Mouse (Mus musculus) heart, embryonic 15.5 days (tissue): Measurements from ENCODE around the gene Dennd2a. TPM values are rescaled to one million over a fixed set of nuclear protein-coding genes. Genes with fewer than 3 reads are reported as not detected.

Experiments used
- ATAC-seq: fragments of 200-750 bp; cut with Nextera tagmentation; replicated peaks from 2 replicates; pipeline ENCODE4 v1.8.0; 2017; ENCODE audit warnings: low read depth, moderate TSS enrichment; ENCODE audit not compliant: insufficient number of reproducible peaks, insufficient read depth, low FRiP score
- H3K27ac ChIP-seq: fragments of 300-500 bp; sonication (generic); 2 replicates; pipeline ENCODE4 v1.5.1; 2015; ENCODE audit warnings: mild to moderate bottlenecking, inconsistent platforms
- H3K27me3 ChIP-seq: fragments of 300-500 bp; sonication (generic); 2 replicates; pipeline ENCODE4 v1.6.1; 2015; ENCODE audit warnings: inconsistent platforms
- H3K36me3 ChIP-seq: fragments of 300-500 bp; sonication (generic); 2 replicates; pipeline ENCODE4 v1.6.1; 2015; ENCODE audit warnings: mild to moderate bottlenecking, inconsistent platforms
- H3K4me1 ChIP-seq: fragments of 300-500 bp; sonication (generic); replicated peaks from 2 replicates; pipeline ENCODE4 v1.6.1; 2015; ENCODE audit warnings: inconsistent platforms
- H3K4me2 ChIP-seq: fragments of 300-500 bp; sonication (generic); 2 replicates; pipeline ENCODE4 v1.6.1; 2015; ENCODE audit warnings: inconsistent platforms, mild to moderate bottlenecking, moderate library complexity
- H3K4me3 ChIP-seq: fragments of 300-500 bp; sonication (generic); 2 replicates; pipeline ENCODE4 v1.5.1; 2015; ENCODE audit warnings: mild to moderate bottlenecking, inconsistent platforms
- H3K9ac ChIP-seq: fragments of 300-500 bp; sonication (generic); 2 replicates; pipeline ENCODE4 v1.6.1; 2015; ENCODE audit warnings: mild to moderate bottlenecking, inconsistent platforms
- H3K9me3 ChIP-seq: fragments of 300-500 bp; sonication (generic); replicated peaks from 2 replicates; pipeline ENCODE4 v1.6.1; 2016; ENCODE audit warnings: inconsistent platforms
- WGBS: fragments of 180-500 bp; shearing (Covaris S2); methylation state at CpG from one replicate; pipeline ENCODE4 v1.1.7; 2015; ENCODE audit warnings: mixed read lengths; 5-methylcytosine and 5-hydroxymethylcytosine counted together
- polyA plus RNA-seq: library from polyadenylated mRNA; unstranded; fragments of >200 nt; fragmentation: Nextera tagmentation; extraction: Ambion mirVana; gene quantifications from 2 replicates; pipeline ENCODE4 v1.2.1, GENCODE M21; 2015

The Dennd2a gene
- polyA plus RNA-seq, 1 experiment from 2014 or later: 11.9 TPM

- peak overlapping the region; percentile 79 for H3K4me2 ChIP-seq
- no peaks in the 10 kb centered on the region for H3K36me3 ChIP-seq
- peak overlapping the region; percentile 95; the same call in 1 of the 2 replicates for H3K4me3 ChIP-seq
- no peaks in the 10 kb centered on the region for H3K27me3 ChIP-seq
- H3K27ac ChIP-seq: peak overlapping the region; percentile 34
- H3K9ac ChIP-seq: no peak overlapping the region; the same call in 1 of the 2 replicates
- H3K4me1 ChIP-seq: peaks cover 39% of the 10 kb centered on the region
- 49% methylated on average over 12 of the region's 12 CpGs for WGBS
- ATAC-seq: no peak
- H3K9me3 ChIP-seq: no peaks in the 10 kb centered on the region
These were observed 2.6 kb downstream of the Dennd2a start for GRCm38 (mm10) chr6:39554888-39555647.

- Histone ChIP-seq H3K9me3 (no peaks in the 10 kb centered on the region), H3K4me1 (peaks cover 30% of the 10 kb centered on the region), H3K27ac (no peak overlapping the region), H3K36me3 (no peaks in the 10 kb centered on the region), H3K4me2 (no peak overlapping the region), H3K4me3 (no peak overlapping the region), H3K9ac (no peak overlapping the region), H3K27me3 (no peaks in the 10 kb centered on the region)
- 0 out of 2 replicates have a peak, but pooled peaks have one; percentile 19 for ATAC-seq
- 54% methylated on average over 8 of the region's 8 CpGs for whole genome bisulfite sequencing
These were observed 5.6 kb downstream of the Dennd2a start for GRCm38 (mm10) chr6:39551981-39552636.

- no peaks in the 10 kb centered on the region for H3K36me3 ChIP-seq
- no peak overlapping the region for H3K27ac ChIP-seq
- H3K9ac ChIP-seq: no peak overlapping the region
- H3K9me3 ChIP-seq: no peaks in the 10 kb centered on the region
- no peaks in the 10 kb centered on the region for H3K27me3 ChIP-seq
- no peak overlapping the region for H3K4me2 ChIP-seq
- no peak for ATAC-seq
- H3K4me3 ChIP-seq: no peak overlapping the region
- WGBS: 72% methylated on average over 5 of the region's 5 CpGs
- peaks cover 28% of the 10 kb centered on the region for H3K4me1 ChIP-seq
These were observed 9.6 kb downstream of the Dennd2a start for GRCm38 (mm10) chr6:39548030-39548429.

- WGBS: 83% methylated on average over 7 of the region's 7 CpGs
- no peak overlapping the region for H3K27ac ChIP-seq
- no peaks in the 10 kb centered on the region for H3K36me3 ChIP-seq
- no peaks in the 10 kb centered on the region for H3K27me3 ChIP-seq
- H3K4me1 ChIP-seq: peaks cover 37% of the 10 kb centered on the region
- no peaks in the 10 kb centered on the region for H3K9me3 ChIP-seq
- no peak overlapping the region for H3K4me3 ChIP-seq
- no peak for ATAC-seq
- H3K4me2 ChIP-seq: no peak overlapping the region
- H3K9ac ChIP-seq: no peak overlapping the region
These were observed 12.2 kb downstream of the Dennd2a start for GRCm38 (mm10) chr6:39545474-39545873.

- Histone ChIP-seq H3K9me3 (no peaks in the 10 kb centered on the region), H3K36me3 (no peaks in the 10 kb centered on the region), H3K27me3 (no peaks in the 10 kb centered on the region), H3K4me2 (no peak overlapping the region), H3K4me1 (peaks cover 51% of the 10 kb centered on the region), H3K4me3 (no peak overlapping the region), H3K27ac (peak overlapping the region; percentile 75), H3K9ac (no peak overlapping the region)
- ATAC-seq: no peak
- WGBS: 63% methylated on average over 15 of the region's 15 CpGs
These were observed 13.8 kb downstream of the Dennd2a start for GRCm38 (mm10) chr6:39543769-39544420.

GRCm38 (mm10) chr6:39542631-39543597 is 14.8 kb downstream of the Dennd2a start:
- peaks cover 58% of the 10 kb centered on the region for H3K4me1 ChIP-seq
- ATAC-seq: peak; percentile 84
- 0 out of 2 replicates have a peak overlapping the region, but pooled peaks have one; percentile 19 for H3K9ac ChIP-seq
- no peaks in the 10 kb centered on the region for H3K27me3 ChIP-seq
- H3K4me3 ChIP-seq: no peak overlapping the region
- H3K9me3 ChIP-seq: no peaks in the 10 kb centered on the region
- peak overlapping the region; percentile 75 for H3K27ac ChIP-seq
- H3K4me2 ChIP-seq: peak overlapping the region; percentile 34
- WGBS: 30% methylated on average over 15 of the region's 15 CpGs
- H3K36me3 ChIP-seq: no peaks in the 10 kb centered on the region

- no peak overlapping the region for H3K9ac ChIP-seq
- H3K4me3 ChIP-seq: no peak overlapping the region
- peak overlapping the region; percentile 42; the same call in 1 of the 2 replicates for H3K4me2 ChIP-seq
- no peaks in the 10 kb centered on the region for H3K36me3 ChIP-seq
- no peak for ATAC-seq
- H3K27ac ChIP-seq: peak overlapping the region; percentile 56
- peaks cover 54% of the 10 kb centered on the region for H3K4me1 ChIP-seq
- no peaks in the 10 kb centered on the region for H3K9me3 ChIP-seq
- H3K27me3 ChIP-seq: no peaks in the 10 kb centered on the region
- 46% methylated on average over 2 of the region's 2 CpGs for WGBS
These were observed 17.1 kb downstream of the Dennd2a start for GRCm38 (mm10) chr6:39540563-39540962.

GRCm38 (mm10) chr6:39539679-39540155 is 17.9 kb downstream of the Dennd2a start:
- peak overlapping the region; percentile 52 for H3K27ac ChIP-seq
- H3K9me3 ChIP-seq: no peaks in the 10 kb centered on the region
- 0 out of 2 replicates have a peak overlapping the region, but pooled peaks have one; percentile 12 for H3K4me3 ChIP-seq
- 14% methylated on average over 7 of the region's 7 CpGs for WGBS
- H3K4me2 ChIP-seq: peak overlapping the region; percentile 42
- H3K4me1 ChIP-seq: peaks cover 54% of the 10 kb centered on the region
- no peak overlapping the region for H3K9ac ChIP-seq
- no peaks in the 10 kb centered on the region for H3K36me3 ChIP-seq
- H3K27me3 ChIP-seq: no peaks in the 10 kb centered on the region
- ATAC-seq: peak; percentile 78

- WGBS: 68% methylated on average over 8 of the region's 8 CpGs
- Histone ChIP-seq H3K27me3 (no peaks in the 10 kb centered on the region), H3K9me3 (no peaks in the 10 kb centered on the region), H3K4me1 (peaks cover 40% of the 10 kb centered on the region), H3K4me3 (no peak overlapping the region), H3K27ac (peak overlapping the region; percentile 52), H3K9ac (no peak overlapping the region), H3K36me3 (no peaks in the 10 kb centered on the region), H3K4me2 (no peak overlapping the region)
- no peak for ATAC-seq
These were observed 19.4 kb downstream of the Dennd2a start for GRCm38 (mm10) chr6:39538227-39538626.

GRCm38 (mm10) chr6:39537276-39537675 is 20.4 kb downstream of the Dennd2a start:
- Histone ChIP-seq H3K27ac (no peak overlapping the region), H3K27me3 (no peaks in the 10 kb centered on the region), H3K9me3 (no peaks in the 10 kb centered on the region), H3K4me3 (no peak overlapping the region), H3K9ac (no peak overlapping the region), H3K36me3 (no peaks in the 10 kb centered on the region), H3K4me1 (peaks cover 31% of the 10 kb centered on the region), H3K4me2 (no peak overlapping the region)
- WGBS: 95% methylated on average over 5 of the region's 5 CpGs
- ATAC-seq: no peak
